Mouse (Mus musculus): Measurements from ENCODE around the gene Ptprh. TPM values are rescaled to one million over a fixed set of nuclear protein-coding genes. Genes with fewer than 3 reads are reported as not detected.

Ptprh gene
- polyA plus RNA-seq (2012; rRNA removed): 0.08 and 0.14 TPM in 2 replicates

DNA sequence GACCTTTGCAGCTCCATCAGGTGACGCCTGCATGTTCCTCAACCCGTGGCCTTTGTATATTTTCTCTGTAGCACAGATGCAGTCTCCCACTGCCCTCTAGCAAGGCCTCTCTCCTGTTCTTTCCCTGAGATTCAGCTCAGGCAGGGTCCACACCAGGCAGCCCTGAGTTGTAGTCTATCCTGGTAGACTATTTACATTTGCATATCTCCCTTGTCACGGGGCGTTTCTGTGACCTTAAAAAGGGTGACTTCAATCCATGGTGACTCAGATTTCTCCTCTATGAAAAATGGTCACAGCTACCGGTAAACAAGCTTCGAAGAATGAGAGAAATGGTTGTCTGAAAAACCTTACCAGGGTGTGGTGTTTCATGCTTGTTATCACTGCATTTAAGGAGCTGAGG, at the start of gene Ptprh:
TSS of gene Ptprh (minus strand) at position 169 of the 400 bp plus-strand sequence.
- 55% methylated on average over 6 of the region's 6 CpGs for WGBS
- Histone ChIP-seq H3K4me1 (ENCODE audit: control insufficient read depth, insufficient read depth, low read length) (no peaks in the 10 kb centered on the region), H3K4me3 (replicated peaks; ENCODE audit: extremely low read depth, low read depth, low read length) (no peak within 1 kb of the TSS)
- no peak for TF ChIP-seq CTCF (IDR thresholded peaks at IDR 0.05; ENCODE audit: insufficient read depth, low read length)
- DNase-seq: no peak

DNA sequence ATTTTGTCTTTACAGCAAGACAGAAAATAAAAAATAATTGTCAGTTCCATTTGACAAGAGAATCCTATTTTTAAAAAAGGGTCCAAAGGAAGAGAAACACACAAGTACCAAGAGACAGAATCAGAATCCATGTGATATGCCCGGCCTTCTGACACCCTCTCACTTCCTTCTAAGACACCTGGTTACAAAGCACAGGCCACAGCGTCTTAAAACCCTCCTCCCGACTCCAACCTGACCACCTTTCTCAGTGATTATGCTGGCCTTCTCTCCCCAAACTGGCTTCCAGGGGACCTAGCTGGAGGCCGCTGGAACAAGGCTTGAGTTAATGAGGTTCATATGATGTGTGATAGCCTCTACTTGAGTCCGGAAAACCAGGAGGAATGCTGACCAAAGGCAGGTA, 49.5 kb upstream of the Ptprh start:
- 64% methylated on average over 5 of the region's 5 CpGs for WGBS
- no peak overlapping the region for H3K4me3 ChIP-seq (replicated peaks; ENCODE audit: extremely low read depth, low read depth, low read length)

DNA sequence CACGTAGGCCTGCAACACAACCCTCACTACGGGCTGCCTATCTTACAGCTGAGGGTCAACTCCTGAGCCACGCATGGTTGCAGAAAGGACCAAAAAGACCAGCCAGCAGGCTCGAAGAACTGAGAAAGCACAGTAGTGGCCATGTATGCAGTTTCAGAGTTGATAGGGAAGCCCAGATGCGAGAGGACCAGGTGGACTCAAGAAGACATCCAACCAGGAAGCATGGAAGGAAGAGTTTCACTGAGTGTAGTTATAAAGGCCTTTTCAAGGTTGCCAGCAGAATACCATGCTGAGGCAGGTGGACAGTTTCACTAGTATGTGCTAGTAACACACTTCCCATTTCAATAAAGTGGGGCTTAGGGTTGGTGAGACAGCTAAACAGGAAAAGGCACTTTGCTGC, 48.9 kb upstream of the Ptprh start:
- no peak for TF ChIP-seq POLR2A (IDR thresholded peaks at IDR 0.05; ENCODE audit: borderline replicate concordance, extremely low read depth, low read depth, low read length)
- no peak for TF ChIP-seq CTCF (IDR thresholded peaks at IDR 0.05; ENCODE audit: insufficient read depth, low read length)
- no peak overlapping the region for H3K4me3 ChIP-seq (replicated peaks; ENCODE audit: extremely low read depth, low read depth, low read length)
- 71% methylated on average over 5 of the region's 5 CpGs for WGBS
- DNase-seq: no peak
- H3K4me1 ChIP-seq (ENCODE audit: control insufficient read depth, insufficient read depth, low read length): peaks cover 35% of the 10 kb centered on the region

More for the DNA sequence above, 49.5 kb upstream of the Ptprh start:
- TF ChIP-seq CTCF (IDR thresholded peaks at IDR 0.05; ENCODE audit: insufficient read depth, low read length): no peak
- TF ChIP-seq POLR2A (IDR thresholded peaks at IDR 0.05; ENCODE audit: borderline replicate concordance, extremely low read depth, low read depth, low read length): no peak
- no peak for DNase-seq
- H3K4me1 ChIP-seq (ENCODE audit: control insufficient read depth, insufficient read depth, low read length): peaks cover 28% of the 10 kb centered on the region

GRCm38 (mm10) chr7:4651581-4651980, 47.7 kb upstream of the Ptprh start:
- H3K4me1 ChIP-seq (ENCODE audit: control insufficient read depth, insufficient read depth, low read length): peaks cover 36% of the 10 kb centered on the region
- no peak overlapping the region for H3K4me3 ChIP-seq (replicated peaks; ENCODE audit: extremely low read depth, low read depth, low read length)
- no peak for TF ChIP-seq CTCF (IDR thresholded peaks at IDR 0.05; ENCODE audit: insufficient read depth, low read length)
- no peak for TF ChIP-seq POLR2A (IDR thresholded peaks at IDR 0.05; ENCODE audit: borderline replicate concordance, extremely low read depth, low read depth, low read length)
- no peak for DNase-seq
- 42% methylated on average over 8 of the region's 8 CpGs for WGBS

DNA sequence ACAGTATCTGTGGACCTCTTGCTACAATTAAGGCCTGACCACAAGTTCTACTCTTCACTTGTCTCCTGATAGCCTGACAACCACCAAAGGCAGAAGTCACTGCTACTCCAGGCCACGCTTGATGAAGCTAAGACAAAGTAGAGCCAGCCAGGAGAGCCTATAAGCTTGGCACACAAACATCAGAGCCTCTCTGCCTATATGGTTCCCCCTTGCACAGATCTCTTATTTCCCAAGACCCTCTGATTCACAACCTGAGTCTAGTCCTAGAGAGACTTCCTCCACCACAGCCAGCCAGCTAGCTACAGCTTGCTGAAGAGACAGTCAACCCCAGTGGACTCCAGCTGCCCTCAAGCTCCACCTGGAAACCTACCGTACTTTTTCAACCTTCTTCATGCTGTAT, 44.2 kb upstream of the Ptprh start:
- WGBS: 77% methylated on average over 2 of the region's 2 CpGs
- no peak for TF ChIP-seq POLR2A (IDR thresholded peaks at IDR 0.05; ENCODE audit: borderline replicate concordance, extremely low read depth, low read depth, low read length)
- TF ChIP-seq CTCF (IDR thresholded peaks at IDR 0.05; ENCODE audit: insufficient read depth, low read length): no peak
- H3K4me1 ChIP-seq (ENCODE audit: control insufficient read depth, insufficient read depth, low read length): peaks cover 19% of the 10 kb centered on the region
- no peak for DNase-seq
- H3K4me3 ChIP-seq (replicated peaks; ENCODE audit: extremely low read depth, low read depth, low read length): no peak overlapping the region

- 5% methylated on average over 6 of the region's 6 CpGs for WGBS
- TF ChIP-seq CTCF (IDR thresholded peaks at IDR 0.05; ENCODE audit: insufficient read depth, low read length) (no peak), POLR2A (IDR thresholded peaks at IDR 0.05; ENCODE audit: borderline replicate concordance, extremely low read depth, low read depth, low read length) (no peak)
- H3K4me3 ChIP-seq (replicated peaks; ENCODE audit: extremely low read depth, low read depth, low read length): no peak overlapping the region
- peaks cover 16% of the 10 kb centered on the region for H3K4me1 ChIP-seq (ENCODE audit: control insufficient read depth, insufficient read depth, low read length)
- DNase-seq: no peak
These were observed 43.5 kb upstream of the Ptprh start for GRCm38 (mm10) chr7:4647291-4647690.

DNA sequence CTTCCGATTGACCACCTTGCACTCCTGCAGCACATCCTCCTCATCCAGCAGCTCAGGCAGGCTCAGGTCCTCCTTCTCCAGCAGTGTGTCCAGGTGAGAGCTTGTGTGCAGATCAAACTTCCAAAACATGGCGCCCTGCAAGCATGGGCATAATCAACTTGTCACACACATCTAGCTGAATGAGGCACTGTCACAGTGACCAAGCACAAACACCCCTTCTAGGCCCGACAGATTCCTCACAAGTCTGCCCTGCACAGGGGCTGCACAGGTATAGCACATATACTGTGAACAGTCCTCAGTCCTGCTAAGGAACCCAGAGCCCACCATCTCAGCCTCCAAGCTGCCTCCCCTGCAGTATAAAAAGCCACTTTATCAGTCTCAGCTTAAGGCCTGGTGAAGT, 43.0 kb upstream of the Ptprh start:
- Histone ChIP-seq H3K4me1 (ENCODE audit: control insufficient read depth, insufficient read depth, low read length) (peaks cover 11% of the 10 kb centered on the region), H3K4me3 (replicated peaks; ENCODE audit: extremely low read depth, low read depth, low read length) (no peak overlapping the region)
- DNase-seq: no peak
- no peak for TF ChIP-seq CTCF (IDR thresholded peaks at IDR 0.05; ENCODE audit: insufficient read depth, low read length)
- TF ChIP-seq POLR2A (IDR thresholded peaks at IDR 0.05; ENCODE audit: borderline replicate concordance, extremely low read depth, low read depth, low read length): no peak
- 91% methylated on average over 3 of the region's 3 CpGs for WGBS

DNA sequence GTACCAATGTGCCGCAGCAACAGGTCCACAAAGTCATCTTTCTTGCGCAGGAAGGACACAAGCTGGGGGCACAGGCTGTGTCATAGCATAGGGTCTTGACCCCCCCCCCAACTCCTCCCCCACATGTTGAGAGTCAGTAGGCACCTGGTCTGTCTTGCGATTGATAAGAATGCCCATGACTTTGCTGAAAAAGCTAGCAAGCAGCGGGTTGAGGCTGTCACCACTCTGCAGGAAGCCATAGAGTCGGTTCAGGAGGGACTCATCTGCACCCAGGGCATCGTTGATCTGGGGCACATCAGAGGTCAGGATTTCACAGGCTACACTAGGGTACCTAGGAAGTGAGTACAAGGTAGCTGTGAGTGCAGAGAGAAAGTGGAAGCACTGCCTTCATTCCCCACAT, 39.4 kb upstream of the Ptprh start:
- TF ChIP-seq CTCF (IDR thresholded peaks at IDR 0.05; ENCODE audit: insufficient read depth, low read length): no peak
- no peak for TF ChIP-seq POLR2A (IDR thresholded peaks at IDR 0.05; ENCODE audit: borderline replicate concordance, extremely low read depth, low read depth, low read length)
- DNase-seq: no peak
- H3K4me1 ChIP-seq (ENCODE audit: control insufficient read depth, insufficient read depth, low read length): peaks cover 10% of the 10 kb centered on the region
- no peak overlapping the region for H3K4me3 ChIP-seq (replicated peaks; ENCODE audit: extremely low read depth, low read depth, low read length)
- WGBS: 84% methylated on average over 6 of the region's 6 CpGs

DNA sequence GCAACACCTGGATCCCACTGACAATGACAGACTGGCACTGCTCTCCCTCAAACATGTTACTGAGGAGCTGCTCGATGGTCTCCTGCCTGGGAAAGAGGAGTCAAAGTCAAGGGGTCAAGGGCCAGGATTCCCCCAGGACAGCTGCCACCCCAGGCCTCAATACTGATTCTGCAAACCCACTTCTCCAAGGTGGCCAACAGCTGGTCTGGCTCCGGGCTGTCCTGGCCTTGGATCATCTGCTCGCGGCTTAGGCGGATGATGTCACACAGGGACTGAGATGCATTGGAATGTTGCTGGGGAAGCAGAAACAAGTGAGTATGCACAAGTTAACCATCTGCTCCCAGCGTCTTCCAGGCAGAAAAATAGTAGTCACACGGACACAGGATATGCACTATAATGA, 38.1 kb upstream of the Ptprh start:
- Histone ChIP-seq H3K4me1 (ENCODE audit: control insufficient read depth, insufficient read depth, low read length) (no peaks in the 10 kb centered on the region), H3K4me3 (replicated peaks; ENCODE audit: extremely low read depth, low read depth, low read length) (no peak overlapping the region)
- 69% methylated on average over 7 of the region's 7 CpGs for WGBS
- TF ChIP-seq CTCF (IDR thresholded peaks at IDR 0.05; ENCODE audit: insufficient read depth, low read length): no peak
- TF ChIP-seq POLR2A (IDR thresholded peaks at IDR 0.05; ENCODE audit: borderline replicate concordance, extremely low read depth, low read depth, low read length): no peak
- DNase-seq: no peak

GRCm38 (mm10) chr7:4641155-4641554, 37.3 kb upstream of the Ptprh start:
- TF ChIP-seq POLR2A (IDR thresholded peaks at IDR 0.05; ENCODE audit: borderline replicate concordance, extremely low read depth, low read depth, low read length): no peak
- no peak for TF ChIP-seq CTCF (IDR thresholded peaks at IDR 0.05; ENCODE audit: insufficient read depth, low read length)
- 78% methylated on average over 11 of the region's 11 CpGs for WGBS
- Histone ChIP-seq H3K4me1 (ENCODE audit: control insufficient read depth, insufficient read depth, low read length) (no peaks in the 10 kb centered on the region), H3K4me3 (replicated peaks; ENCODE audit: extremely low read depth, low read depth, low read length) (no peak overlapping the region)
- DNase-seq: no peak

Data from lung, adult 2 months (tissue).